Mouse (Mus musculus): Measurements from ENCODE around the gene Mkrn3. TPM values are rescaled to one million over a fixed set of nuclear protein-coding genes. Genes with fewer than 3 reads are reported as not detected.

Gene Mkrn3
- total RNA-seq (2021) = 1 to 10 TPM; 4.1 TPM
- long read RNA-seq, experiment 1, partial matches to known transcripts = 0 of 4 reads
- long read RNA-seq, experiment 1, other reads (novel, unspliced or antisense) = 0 of 4 reads
- long read RNA-seq, experiment 2, transcript Mkrn3-201 (1 exons, 2,547 nt) = major isoform, 8 of 8 reads
- long read RNA-seq, experiment 2, partial matches to known transcripts = 0 of 8 reads
- long read RNA-seq, experiment 2, other reads (novel, unspliced or antisense) = 0 of 8 reads

DNA sequence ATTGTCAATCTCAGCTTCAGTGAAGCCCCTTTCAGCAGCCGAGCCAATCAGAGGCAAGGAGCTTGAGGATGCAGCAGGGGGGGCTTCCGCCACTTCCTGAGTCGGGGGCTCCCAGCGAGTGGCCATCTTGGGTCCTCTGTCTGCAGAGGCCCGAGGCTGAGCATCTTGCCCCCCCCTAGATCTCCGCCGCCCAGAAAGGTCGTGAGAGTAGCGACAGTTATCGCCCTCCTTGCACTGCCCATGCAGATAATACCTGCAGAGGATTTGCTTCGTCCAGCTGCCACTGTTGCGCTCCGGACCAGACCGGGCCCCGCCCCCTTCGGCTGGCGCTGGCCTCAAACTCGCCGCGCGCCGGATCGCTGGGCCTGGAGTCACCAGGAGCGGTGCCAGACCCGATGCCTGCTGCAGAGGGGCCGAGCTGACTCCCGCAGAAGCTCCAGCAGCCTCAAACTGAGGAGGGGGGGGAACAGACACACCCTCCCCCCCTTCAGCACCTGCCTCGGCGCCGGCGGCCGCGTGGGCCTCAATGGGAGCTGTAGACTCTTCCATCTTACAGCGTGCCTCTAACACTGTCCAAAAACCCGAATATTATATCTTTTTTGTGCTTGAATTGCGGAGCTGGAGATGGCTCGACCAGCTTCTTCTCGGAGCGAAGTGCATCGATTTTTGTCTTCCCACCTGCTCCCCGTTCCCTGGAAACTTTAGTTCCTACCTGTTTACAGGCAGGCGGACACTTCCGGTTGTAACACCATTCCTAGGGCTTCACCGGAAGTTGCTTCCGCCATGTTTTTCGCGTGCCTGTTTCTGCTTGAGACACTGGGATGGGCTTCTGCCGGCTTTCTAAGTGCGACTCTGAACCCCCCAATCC, at the start of gene Mkrn3:
Gene Mkrn3, minus strand, starts transcription at position 647 of the 868 bp plus-strand sequence.
- DNase-seq (ENCODE audit: low spot score in 2 of 2) = peak; percentile 26 to 40

DNA sequence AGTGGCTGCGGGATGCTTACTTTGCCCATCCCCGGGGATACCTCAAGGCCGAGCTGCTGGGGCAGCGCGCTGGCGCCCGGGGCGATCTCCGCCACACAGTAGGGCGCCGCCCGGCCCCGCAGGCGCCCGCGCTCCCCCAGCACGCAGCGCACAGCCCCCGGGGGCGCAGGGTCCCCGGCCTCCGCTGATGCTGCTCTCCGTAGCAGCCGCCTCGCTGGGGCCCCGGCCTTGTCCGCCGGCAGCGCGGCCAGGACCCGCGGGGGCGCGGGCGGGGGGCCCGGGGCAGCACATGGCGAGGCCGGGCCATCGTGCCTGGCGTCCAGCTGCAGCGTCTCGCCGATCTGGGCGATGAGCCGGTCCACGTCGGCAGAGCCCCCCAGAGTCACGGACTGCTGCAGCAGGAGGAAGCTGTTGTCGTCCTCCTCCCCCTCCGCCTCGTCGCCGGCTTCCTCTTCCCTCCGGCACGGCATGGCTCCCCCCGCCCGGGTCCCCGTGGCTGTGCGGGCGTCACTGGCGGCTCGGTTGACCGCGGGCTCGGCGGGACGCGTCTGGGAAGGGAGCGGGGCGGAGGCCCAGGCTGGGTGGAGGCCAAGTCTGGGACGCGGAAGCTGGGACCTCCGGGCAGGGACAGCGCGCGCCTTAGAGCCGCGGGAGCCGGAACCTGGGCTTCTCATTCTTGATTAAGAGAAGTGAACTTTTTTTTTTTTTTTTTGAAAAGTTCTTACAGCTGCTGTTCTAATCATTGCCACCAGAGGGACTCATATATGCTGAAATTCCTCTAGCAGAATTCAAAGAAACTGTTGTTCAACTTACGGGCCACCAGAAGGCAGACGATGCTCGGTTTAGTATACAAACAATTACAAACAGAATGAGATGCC, 44.2 kb upstream of the Mkrn3 start, which contains the start of gene Peg12:
Gene Peg12, minus strand, starts transcription at position 633 of the 878 bp plus-strand sequence.
- peak; percentile 20 to 27 for DNase-seq (ENCODE audit: low spot score in 2 of 2)

DNA sequence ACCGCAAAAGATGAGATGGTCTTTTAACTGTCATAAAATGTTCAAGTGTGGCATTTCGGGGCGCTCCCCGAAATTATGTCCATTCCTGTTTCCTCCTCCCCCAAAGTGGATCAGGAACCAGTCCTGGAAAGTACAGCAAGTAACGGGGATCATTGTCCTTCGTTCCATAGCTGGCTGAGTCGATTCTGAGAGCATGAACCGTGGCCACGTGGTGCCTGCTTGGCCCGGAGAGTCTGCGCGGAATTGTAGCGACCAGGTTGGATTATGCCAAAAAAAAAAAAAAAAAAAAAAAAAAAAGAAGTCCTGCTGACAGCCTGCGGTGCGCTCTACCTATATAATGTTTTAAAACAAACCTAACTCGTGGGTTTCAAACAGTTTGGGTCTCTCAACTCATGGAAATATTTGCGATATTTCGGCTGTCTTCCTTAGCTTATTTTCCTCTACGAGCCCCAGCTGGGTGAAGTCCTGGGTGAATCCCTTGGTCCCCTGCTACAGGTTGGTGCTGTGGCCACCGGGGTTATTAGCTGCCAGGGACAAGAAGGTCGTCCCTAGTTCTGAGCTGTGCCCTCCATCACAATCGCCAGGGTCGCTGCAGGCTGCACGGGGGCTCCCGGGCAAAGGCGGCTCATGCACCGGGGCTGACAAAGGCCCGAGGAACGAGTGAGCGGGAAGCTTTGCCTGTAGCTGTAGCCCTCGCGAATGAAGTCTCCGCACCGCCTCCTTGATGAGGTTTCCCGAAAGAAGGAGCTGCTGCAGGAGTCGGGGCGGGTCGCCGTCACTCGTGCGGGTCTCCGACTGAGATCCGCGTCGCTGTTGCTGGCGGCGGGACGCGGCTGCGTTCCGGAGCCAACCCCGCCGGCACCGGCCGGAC, 43.3 kb upstream of the Mkrn3 start:
- no peak for DNase-seq (ENCODE audit: low spot score in 2 of 2)

DNA sequence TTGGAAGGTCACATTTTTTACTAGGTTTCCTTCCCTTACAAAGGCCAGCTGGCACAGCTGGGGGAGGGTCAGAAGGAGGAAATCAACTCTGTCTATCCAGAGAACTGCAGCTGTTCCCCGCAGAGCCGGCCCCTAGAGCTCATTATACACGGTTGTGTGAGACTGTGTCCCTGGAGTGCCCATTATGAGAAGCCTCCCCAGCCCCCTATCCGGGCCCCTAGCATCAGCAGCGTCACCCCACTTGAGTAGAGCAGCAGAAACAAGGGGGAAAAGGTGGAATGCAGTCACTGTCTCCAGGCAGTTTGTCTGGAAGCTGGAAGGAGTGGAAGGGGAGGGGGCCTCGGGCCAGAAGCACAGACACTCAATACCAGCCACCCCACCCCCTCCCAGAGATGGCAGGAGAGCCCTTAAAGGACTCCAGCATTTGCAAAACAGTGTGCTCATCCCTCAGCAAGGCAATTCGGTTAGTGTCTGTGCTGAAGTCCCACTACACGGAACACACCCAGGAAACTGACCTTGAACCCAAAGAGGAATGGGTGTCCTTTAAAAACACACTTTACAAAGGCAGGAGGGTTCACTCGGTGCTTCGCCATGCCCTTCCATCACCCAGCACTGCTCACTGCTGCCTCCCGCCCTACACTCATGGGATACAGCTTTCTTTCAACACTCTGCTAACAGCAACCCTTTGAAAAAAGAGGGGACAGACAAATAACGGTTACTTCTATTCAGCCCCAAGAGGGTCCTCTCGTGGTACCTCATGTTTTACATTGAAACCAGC, 42.5 kb upstream of the Mkrn3 start:
- no peak for DNase-seq (ENCODE audit: low spot score in 2 of 2)

DNA sequence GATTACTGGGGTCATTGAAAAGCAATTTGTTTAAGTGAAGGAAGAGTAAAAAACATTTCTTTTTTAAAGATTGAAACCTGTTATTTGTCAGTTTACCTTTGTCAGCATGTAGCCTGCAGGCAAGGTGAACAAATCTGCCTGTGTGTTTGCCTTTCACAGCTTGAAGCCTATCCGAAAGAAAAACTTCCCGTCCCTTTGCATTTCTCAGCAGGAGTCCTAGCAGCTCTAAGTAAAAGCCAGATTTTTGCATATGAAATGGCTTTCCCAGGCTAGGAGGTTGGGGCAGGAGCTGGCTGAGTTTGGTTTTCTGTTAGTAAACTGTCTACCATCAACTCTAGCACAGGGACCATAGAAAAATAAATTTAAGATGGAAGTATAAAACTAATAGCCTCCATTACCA, 32.4 kb upstream of the Mkrn3 start:
- DNase-seq (ENCODE audit: low spot score in 2 of 2) = no peak

DNA sequence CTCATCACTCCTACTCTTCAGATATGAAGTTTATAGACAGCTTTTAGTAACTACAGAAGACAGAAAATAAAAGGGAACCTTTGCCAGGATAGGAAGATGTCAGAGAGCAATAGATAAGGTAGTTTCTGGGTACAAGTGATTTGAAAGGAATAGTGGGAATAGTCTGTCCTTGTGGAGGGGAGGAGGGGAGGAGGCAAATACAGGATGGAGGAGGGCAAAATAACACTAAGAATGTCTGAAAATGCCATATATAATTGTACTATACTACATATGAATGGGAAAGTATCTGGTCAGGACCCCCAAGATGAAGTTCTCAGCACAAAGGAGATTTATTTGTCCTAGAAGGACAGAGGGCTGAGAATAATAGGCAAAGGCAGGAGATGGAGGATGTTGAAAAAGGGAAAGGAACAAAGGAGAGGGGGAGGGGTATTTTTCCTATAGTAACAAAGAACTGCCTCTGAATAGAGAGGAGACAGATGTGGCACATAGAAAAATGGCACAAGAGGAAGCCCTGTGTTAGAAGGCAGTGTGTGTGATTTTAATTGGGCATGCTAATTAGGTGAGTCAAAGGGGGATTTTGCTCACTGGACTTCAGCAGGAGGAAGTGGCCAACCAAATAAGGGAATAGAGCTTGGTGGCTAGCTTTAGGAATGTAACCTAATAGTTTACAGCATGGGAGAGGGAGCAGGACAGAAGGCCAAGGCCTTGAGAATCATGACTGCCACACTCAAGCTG, 25.7 kb upstream of the Mkrn3 start:
- DNase-seq (ENCODE audit: low spot score in 2 of 2) = no peak

DNA sequence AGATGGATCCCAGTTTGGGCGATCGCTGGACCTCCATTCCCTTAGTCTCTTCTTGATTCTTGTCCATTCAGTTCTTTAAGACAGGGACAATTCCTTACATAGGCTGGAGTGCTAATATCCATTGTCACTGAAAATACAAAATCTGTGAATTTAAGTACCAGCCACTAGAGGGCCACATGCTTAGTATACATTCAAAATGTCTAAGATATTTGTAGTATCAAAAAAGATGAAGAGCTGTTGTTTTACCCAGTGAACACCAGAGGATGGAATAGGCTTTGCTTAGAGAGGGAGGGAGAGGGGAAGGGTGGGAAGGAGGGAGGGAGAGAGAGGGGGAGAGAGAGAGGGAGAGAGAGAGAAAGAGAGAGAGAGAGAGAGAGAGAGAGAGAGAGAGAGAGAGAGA, 16.5 kb upstream of the Mkrn3 start:
- no peak for DNase-seq (ENCODE audit: low spot score in 2 of 2)

DNA sequence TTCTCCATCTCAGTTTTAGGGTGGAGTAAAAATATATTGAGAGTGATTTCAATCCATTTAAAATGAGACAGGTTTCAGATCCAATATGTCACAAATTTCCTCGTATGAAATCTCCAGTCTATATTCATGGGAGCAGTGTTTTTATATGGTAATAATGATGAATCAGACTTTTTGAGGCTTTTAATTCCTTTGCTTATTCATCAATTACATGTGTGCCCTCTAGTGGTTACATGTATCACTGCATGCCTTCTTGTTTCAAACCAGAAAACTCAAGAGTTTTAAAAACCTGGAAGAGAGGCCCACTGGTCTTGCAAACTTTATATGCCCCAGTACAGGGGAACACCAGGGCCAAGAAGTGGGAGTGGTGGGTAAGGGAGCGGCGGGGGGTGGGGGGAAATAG, 13.3 kb upstream of the Mkrn3 start:
- no peak for DNase-seq (ENCODE audit: low spot score in 2 of 2)

DNA sequence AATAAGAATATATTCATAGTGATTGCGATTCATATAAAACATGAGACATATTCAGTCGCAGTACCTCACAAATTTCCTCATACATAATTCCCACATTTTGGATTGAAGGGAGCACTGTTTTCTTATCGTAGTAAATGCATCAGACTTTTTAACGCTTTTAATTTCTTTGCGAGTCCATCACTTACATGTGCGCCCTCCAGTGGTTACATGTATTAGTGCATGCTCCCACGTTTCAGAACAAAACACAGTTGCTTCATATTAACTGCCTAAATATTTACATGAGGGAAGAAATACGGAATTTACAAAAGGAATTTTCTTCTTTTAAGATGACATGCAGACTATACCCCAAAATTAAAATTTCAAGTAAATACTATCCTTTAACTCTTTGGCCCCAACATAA, 8.4 kb upstream of the Mkrn3 start:
- no peak for DNase-seq (ENCODE audit: low spot score in 2 of 2)

DNA sequence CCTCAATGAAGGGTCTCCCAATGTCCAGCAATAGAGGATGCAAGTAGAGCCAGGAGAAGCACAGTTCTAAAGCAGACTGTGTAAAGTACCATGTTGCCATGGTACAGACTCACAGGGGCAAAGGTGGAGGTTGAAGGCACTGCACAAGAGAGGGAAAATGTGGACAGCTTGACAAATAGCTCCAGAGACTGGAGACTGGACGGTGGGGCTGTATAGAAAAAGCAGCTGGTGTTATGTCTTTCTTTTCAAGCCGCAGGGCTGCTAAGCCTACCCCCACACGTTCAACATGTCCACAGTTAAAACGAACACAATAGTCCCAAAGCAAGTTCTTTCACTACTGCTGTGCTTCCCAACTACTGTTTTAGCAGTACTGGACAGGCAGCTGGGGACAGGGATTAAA, 3.3 kb upstream of the Mkrn3 start:
- no peak for DNase-seq (ENCODE audit: low spot score in 2 of 2)

DNA sequence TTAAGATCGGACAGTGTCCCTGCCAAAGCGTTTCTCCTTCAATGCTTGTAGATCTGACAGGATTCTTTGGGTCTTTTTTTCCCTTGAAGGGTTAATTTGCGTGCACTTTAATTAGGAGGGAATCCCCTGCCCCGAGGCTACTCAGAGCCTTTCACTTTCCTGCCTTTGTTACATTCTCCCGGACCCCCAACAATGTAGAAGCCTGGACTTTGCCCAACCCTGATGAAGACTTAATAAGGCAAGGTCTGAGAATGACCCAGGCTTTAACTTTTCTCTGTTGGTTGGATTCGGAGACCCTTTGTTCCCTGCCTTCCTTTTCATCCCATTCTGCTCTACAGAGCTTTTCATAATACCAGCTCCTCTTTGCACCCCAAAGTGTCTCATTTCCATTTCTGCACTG, 627 bp upstream of the Mkrn3 start:
- DNase-seq (ENCODE audit: low spot score in 2 of 2) = no peak

DNA sequence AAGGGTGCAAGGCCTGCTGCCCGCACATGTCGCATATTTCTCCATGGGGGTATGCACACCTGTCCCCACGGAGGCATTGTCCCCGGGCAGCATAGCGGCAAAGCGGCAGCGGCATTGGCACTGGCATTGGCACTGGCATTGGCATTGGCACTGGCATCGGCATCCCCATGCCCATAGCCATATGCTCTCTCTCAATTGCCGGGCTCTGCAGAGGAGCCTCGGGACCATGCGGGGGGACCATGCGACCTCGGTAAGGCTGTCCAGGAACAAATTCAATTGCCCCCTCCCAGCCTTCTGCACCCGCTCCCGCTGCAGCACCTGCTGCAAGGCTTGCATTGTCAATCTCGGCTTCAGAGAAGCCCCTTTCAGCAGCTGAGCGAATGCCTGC, 840 bp downstream of the Mkrn3 start:
- DNase-seq (ENCODE audit: low spot score in 2 of 2) = no peak

DNA sequence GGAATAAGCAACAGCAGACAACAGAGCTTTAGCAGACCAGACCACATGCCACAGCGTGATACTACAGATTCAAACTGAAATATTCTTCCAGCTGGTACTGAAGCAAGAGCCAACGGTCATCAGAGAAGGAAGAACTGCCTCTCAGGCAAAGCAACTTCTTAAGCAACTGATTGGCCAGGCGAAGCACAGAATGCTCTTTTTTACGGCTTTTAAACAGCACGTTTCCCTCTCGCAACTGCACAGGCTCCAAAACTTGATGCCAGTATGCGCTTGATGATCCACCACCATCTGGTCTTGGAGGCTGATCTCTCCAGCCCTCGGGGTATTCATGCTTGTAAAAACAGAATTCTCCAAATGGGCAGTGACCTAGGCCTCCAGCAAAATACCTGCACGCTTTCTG, 1.6 kb downstream of the Mkrn3 start:
- DNase-seq (ENCODE audit: low spot score in 2 of 2) = no peak

DNA sequence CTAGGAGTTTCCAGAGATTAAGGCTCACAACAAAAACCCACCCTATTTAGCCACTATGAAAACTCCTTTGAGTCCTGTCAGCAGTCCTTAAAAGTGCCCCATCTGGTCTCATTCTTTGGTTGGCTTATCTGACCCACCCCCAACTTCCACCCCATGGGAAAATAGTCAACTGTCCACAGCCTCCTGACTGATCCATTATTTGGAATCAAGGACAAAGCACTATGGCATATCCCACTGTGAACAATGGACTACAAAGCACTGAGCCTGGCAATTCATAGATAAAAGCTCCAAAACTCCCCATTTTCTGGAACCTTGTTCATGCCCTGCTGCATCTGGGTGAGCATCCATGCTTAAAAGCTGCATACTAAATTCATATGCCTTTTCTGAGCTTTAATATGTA, 3.8 kb downstream of the Mkrn3 start:
- DNase-seq (ENCODE audit: low spot score in 2 of 2) = no peak

DNA sequence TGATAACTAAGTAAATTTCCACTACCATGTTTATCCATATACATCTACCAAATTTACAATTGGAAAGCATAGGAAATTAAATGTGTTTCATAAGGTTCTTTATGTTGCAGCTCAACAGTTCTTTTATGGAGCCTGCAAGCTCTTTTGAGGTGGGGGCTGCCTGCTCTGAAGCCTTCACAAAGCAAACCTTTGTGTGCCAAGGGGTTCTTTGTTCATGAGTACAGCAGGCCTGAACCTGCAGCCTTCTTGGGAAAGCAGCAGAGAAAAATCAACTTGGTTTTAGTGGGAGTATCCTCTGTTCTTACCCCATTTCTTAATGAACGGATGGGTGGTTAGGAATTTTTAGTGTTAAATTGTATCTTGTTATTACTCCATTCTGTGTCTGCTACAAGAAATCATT, 4.7 kb downstream of the Mkrn3 start:
- DNase-seq (ENCODE audit: low spot score in 2 of 2) = no peak

DNA sequence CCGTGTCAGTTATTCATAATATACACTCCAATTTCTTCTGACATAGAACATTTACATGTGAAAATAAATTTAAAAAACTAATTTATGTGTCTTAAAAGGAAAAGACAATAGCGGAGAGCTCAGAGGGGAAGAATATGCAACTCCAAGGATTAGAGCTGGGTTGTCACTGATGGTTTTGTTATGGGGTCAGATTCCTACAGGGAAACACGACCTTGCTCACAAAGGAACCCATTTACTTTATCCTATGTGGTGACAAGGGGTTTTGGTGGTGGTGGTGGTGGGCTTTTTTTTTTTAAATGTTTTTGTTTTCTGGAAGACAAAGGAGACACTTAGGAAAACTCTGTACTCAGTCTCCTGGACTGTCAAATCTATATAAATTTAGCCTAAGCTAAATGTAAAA, 12.1 kb downstream of the Mkrn3 start:
- no peak for DNase-seq (ENCODE audit: low spot score in 2 of 2)

DNA sequence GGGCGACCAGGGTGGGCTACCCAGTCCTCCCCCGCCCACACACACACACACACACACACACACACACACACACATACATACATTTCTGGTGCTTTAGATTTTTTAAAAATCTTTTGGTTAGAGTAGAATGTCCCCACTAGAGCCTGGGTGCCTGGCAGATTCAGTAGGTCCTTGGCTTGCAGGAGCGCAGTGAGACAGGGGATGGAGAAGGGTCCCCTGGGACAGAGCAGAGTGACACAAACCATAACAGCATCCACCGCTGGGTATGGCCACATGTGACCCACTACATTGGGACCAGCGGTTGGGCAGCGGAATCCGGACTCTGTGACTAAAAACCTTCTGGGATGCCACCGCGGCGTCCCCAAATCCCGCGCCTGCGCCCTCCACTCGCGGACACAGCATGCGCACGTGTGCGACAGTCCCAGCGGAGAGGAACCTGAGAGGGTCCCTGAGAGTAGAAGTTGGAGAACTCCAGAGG, 13.3 kb downstream of the Mkrn3 start:
- no peak for DNase-seq (ENCODE audit: low spot score in 2 of 2)

DNA sequence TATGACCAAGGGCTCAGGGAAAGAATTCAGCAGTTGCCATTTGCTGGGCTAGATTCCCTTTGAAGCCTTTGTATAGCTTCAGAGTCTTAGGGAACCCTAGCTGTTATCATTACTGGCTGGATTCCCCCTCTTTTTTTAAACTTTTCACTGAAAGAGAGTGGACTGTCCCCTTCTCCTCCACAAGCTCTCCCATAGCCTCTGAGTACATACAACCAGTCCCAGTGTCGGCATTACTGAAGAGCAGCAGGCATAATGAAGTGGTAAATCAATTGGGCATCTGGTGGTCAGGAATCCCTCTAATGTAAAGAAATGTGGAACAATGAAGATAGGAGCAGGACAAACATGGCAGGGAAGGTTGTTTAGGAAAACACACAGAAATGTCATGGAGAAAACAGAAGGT, 27.7 kb downstream of the Mkrn3 start:
- no peak for DNase-seq (ENCODE audit: low spot score in 2 of 2)

DNA sequence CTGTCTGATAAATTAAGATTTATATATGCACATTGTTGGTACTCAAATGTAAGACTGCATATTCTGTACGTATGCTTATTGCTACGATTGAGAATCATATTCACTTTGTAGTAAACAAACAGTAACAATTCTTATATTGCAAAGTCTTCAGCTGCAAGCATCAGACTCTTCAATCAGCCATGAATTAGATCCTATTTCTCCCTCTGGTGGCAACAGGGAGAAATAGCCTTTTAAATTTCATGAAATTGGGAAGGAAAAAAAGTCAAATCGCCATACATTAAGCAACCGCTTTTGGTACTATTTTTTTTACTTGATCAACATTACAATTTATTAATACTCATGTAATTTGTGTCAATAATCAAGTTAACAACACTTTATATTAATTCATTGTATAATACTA, 31.6 kb downstream of the Mkrn3 start:
- DNase-seq (ENCODE audit: low spot score in 2 of 2) = no peak

Data from adrenal gland, postnatal 4 days (tissue).